ENCODE assay signal across 10 mouse cellular contexts in the genomic region with DNA sequence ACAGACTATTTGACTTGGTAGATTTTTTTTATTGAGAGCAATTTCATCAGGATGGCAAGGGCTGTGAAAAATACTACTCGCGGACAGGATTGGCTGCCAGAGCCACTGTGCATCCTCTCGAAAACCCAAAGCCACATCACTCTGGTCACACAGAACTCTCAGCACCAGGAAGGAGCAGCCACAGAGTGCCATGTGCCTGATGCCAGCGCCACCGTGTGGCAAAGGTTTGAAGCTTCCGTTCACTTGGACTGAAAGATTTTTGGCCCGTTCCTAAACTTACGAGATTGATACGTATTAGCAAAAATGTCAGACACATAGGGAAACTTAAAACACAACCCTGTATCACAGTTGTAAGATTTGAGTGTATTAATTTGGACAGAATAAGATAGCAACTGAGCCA. TPM values are rescaled to one million over a fixed set of nuclear protein-coding genes. Genes with fewer than 3 reads are reported as not detected.
DNase-seq lines count a peak whose midpoint lies in the region; ATAC-seq and TF ChIP-seq lines count a peak whose summit lies in the region.
"Had no signal": no experiment of that assay in that cellular context is flagged by ENCODE, and none has a peak within 500 bp of the region (broad histone marks: within the 10 kb centered on the region; RNA-seq: fewer than 3 reads in every experiment).

No protein-coding gene starts in this region.

- H3K27ac ChIP-seq in heart, embryonic 11.5 days (ENCODE audit: low read depth, low read length) = no peak overlapping the region
- H3K27ac ChIP-seq: embryonic facial prominence, embryonic 15.5 days; macrophage had no signal

- H3K9me3 ChIP-seq in heart, embryonic 11.5 days (replicated peaks; ENCODE audit: control insufficient read depth, low read length) = no peaks in the 10 kb centered on the region
- H3K9me3 ChIP-seq: embryonic facial prominence, embryonic 15.5 days had no signal

- H3K4me1 ChIP-seq in heart, embryonic 11.5 days (ENCODE audit: control insufficient read depth, insufficient read depth, low read length) = no peaks in the 10 kb centered on the region
- H3K4me1 ChIP-seq: embryonic facial prominence, embryonic 15.5 days had no signal

- H3K4me3 ChIP-seq in heart, embryonic 11.5 days (ENCODE audit: low read depth, low read length) = no peak overlapping the region
- H3K4me3 ChIP-seq: embryonic facial prominence, embryonic 15.5 days had no signal

- 52% methylated on average over 9 of the region's 9 CpGs for WGBS in heart, embryonic 11.5 days (ENCODE audit: insufficient replicate concordance)

- no peak overlapping the region for H3K4me2 ChIP-seq in heart, embryonic 11.5 days
- H3K4me2 ChIP-seq: embryonic facial prominence, embryonic 15.5 days had no signal

- DNase-seq in heart, postnatal 10 days = peak; percentile 49 to 70
- DNase-seq in A20 (ENCODE audit: low read depth, low spot score) = peak; percentile 68
- DNase-seq in Patski (ENCODE audit: low read depth, low spot score) = no peak
- DNase-seq in embryo, embryonic 9.5 days (ENCODE audit: extremely low spot score) = peak; percentile 42
- peak; percentile 67 to 69 for DNase-seq in layer of hippocampus, postnatal 10 days (ENCODE audit: low spot score in 2 of 2)
- peak; percentile 65 for DNase-seq in thymus, postnatal 0 days (ENCODE audit: low spot score)

- no peaks in the 10 kb centered on the region for H3K27me3 ChIP-seq in heart, embryonic 11.5 days (ENCODE audit: control insufficient read depth, insufficient read depth, low read length)
- no peaks in the 10 kb centered on the region for H3K27me3 ChIP-seq in Patski
- H3K27me3 ChIP-seq: embryonic facial prominence, embryonic 15.5 days had no signal

- TF ChIP-seq CTCF in Patski (IDR thresholded peaks at IDR 0.05) = peak; percentile 74

- no peak overlapping the region for H3K9ac ChIP-seq in heart, embryonic 11.5 days (ENCODE audit: low read depth, low read length)
- H3K9ac ChIP-seq: embryonic facial prominence, embryonic 15.5 days had no signal

- in situ Hi-C loops in Patski (cut with MboI; ENCODE audit: low pct_unique_long_range_greater_than_20kb) = no loop called here

- no peaks in the 10 kb centered on the region; the same call in 1 of the 2 replicates for H3K36me3 ChIP-seq in heart, embryonic 11.5 days (ENCODE audit: control insufficient read depth, insufficient read depth, low read length)

- CTCF ChIA-PET in Patski (lab: Charles Lee) = interaction anchor here (0.8 to 1.9 kb wide), 7 partner anchors 12 to 1043 kb away, joined by 3 to 8 read pairs (median 4); a partner anchor contains a TSS

- ATAC-seq in heart, embryonic 11.5 days (replicated peaks; ENCODE audit: insufficient number of reproducible peaks, low FRiP score, low TSS enrichment) = no peak
- ATAC-seq in Patski = no peak
- ATAC-seq in megakaryocyte progenitor cell, adult 5-6 weeks (replicated peaks; ENCODE audit: poor library complexity) = peak; percentile 68

- POLR2A ChIA-PET in Patski (lab: Charles Lee) = no interaction called here

- intact Hi-C loops in heart, postnatal 10 days (cut with DNase I) = loop anchor here (5.0 kb wide), 1 partner anchor 1112 kb away; no protein-coding TSS in a partner anchor

RNA-seq across cellular contexts. Expression of a gene that starts 44.1 kb away (rescaled TPM):
- total RNA-seq in heart, postnatal 10 days (2021) = 10 to 100 TPM; 14.4 to 17.7 TPM
- 2.9 and 3.7 TPM in 2 replicates for polyA plus RNA-seq in heart, embryonic 11.5 days (2014; fragmentation: Nextera tagmentation; extraction: Ambion mirVana)
- 26.7 TPM for polyA plus RNA-seq in Patski (2021)
- 1 to 10 TPM; 4.5 to 5.5 TPM for total RNA-seq in layer of hippocampus, postnatal 10 days (2021)
- 23.6 and 30.2 TPM in 2 replicates for total RNA-seq in megakaryocyte progenitor cell, adult 5-6 weeks (2015)
- total RNA-seq in megakaryocyte progenitor cell, adult 5-6 weeks (2017) = 30.4 and 31.2 TPM in 2 replicates
- 5.8 and 6.9 TPM in 2 replicates for polyA plus RNA-seq in thymus, postnatal 0 days (2015; fragmentation: Nextera tagmentation; extraction: Ambion mirVana)
